Mouse (Mus musculus): ENCODE results near the gene Cdh1. TPM values are rescaled to one million over a fixed set of nuclear protein-coding genes. Genes with fewer than 3 reads are reported as not detected.

Gene Cdh1
- total and polyA plus RNA-seq, 3 experiments: 0.13 TPM; not detected in 2

DNA sequence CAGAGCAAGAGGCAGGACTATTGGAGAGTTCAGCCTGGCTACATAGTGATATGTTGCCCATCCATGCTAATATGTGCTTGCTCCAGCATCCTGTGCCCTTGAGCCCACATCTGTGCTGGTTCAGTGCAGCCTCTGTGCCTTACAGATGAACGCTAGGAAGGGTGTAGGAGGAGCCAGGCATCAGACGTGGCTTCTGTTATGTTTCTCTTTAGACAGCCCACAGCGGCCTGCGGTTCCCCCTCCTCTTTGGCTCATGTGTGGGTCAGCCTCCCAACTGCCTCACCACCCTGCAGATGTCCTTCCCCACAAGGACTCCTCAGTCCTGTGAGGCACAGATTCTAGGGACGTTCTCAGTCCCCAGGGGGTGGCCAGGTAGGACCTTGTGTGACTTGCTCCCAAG, 32.1 kb downstream of the Cdh1 start:
- DNase-seq (ENCODE audit: extremely low read depth): no peak
- Histone ChIP-seq H3K4me1 (ENCODE audit: control insufficient read depth in 1 of 2, insufficient read depth in 2 of 2) (peaks cover 0 to 9% of the 10 kb centered on the region in 2 experiments; a peak in 2 of 4 replicates), H3K4me2 (ENCODE audit: insufficient read depth, low read depth, poor library complexity, severe bottlenecking) (no peak overlapping the region), H3K9ac (ENCODE audit: insufficient read depth, low read depth) (no peak overlapping the region), H3K36me3 (replicated peaks in 1 of 2; ENCODE audit: control insufficient read depth in 1 of 2, insufficient read depth in 1 of 2, low read length in 1 of 2) (no peaks in the 10 kb centered on the region), H3K9me3 (replicated peaks; ENCODE audit: low read length) (no peaks in the 10 kb centered on the region), H3K27ac (ENCODE audit: insufficient read depth, low read depth) (no peak overlapping the region), H3K27me3 (replicated peaks) (no peaks in the 10 kb centered on the region), H3K4me3 (replicated peaks in 1 of 3; ENCODE audit: low read depth in 2 of 3, low read length in 2 of 3, poor library complexity in 1 of 3) (no peak overlapping the region), H3K79me2 (replicated peaks; ENCODE audit: control insufficient read depth, extremely low read depth, insufficient read depth, poor library complexity, severe bottlenecking) (no peaks in the 10 kb centered on the region)
- dilution Hi-C loops (cut with MboI; ENCODE audit: extremely low pct_ligation_motif_present, extremely low pct_unique_long_range_greater_than_20kb, low sequenced_read_pairs): no loop called here
- no peak for TF ChIP-seq NRF1 (IDR thresholded peaks at IDR 0.05; ENCODE audit: low read depth, low read length)
- no peak for TF ChIP-seq ETS1 (conservative IDR thresholded peaks at IDR 0.05; ENCODE audit: low read depth, low read length)
- no peak for TF ChIP-seq MAZ (IDR thresholded peaks at IDR 0.05; ENCODE audit: low read depth, low read length)
- no peak for TF ChIP-seq NELFE (IDR thresholded peaks at IDR 0.05; ENCODE audit: low read depth, low read length)
- TF ChIP-seq MAX (IDR thresholded peaks at IDR 0.05; ENCODE audit: low read length): no peak
- no peak for TF ChIP-seq MEF2A (IDR thresholded peaks at IDR 0.05; ENCODE audit: borderline replicate concordance, low read depth, low read length)
- TF ChIP-seq JUND (conservative IDR thresholded peaks at IDR 0.05; ENCODE audit: low read depth, low read length): no peak
- no peak for TF ChIP-seq JUN (IDR thresholded peaks at IDR 0.05; ENCODE audit: insufficient read depth, low read depth, low read length)
- no peak for TF ChIP-seq TCF12 (IDR thresholded peaks at IDR 0.05; ENCODE audit: low read depth, low read length)
- no peak for TF ChIP-seq USF2 (conservative IDR thresholded peaks at IDR 0.05; ENCODE audit: low read depth, low read length)
- in situ Hi-C loops (cut with MboI; ENCODE audit: low pct_ligation_motif_present, low pct_unique_long_range_greater_than_20kb, low sequenced_read_pairs): no loop called here

- Histone ChIP-seq H3K4me1 (ENCODE audit: control insufficient read depth in 1 of 2, insufficient read depth in 2 of 2) (peaks cover 0 to 14% of the 10 kb centered on the region in 2 experiments; a peak in 3 of 4 replicates), H3K27me3 (replicated peaks) (no peaks in the 10 kb centered on the region), H3K79me2 (replicated peaks; ENCODE audit: control insufficient read depth, extremely low read depth, insufficient read depth, poor library complexity, severe bottlenecking) (no peaks in the 10 kb centered on the region), H3K9ac (ENCODE audit: insufficient read depth, low read depth) (no peak overlapping the region), H3K9me3 (replicated peaks; ENCODE audit: low read length) (no peaks in the 10 kb centered on the region), H3K4me3 (replicated peaks in 1 of 3; ENCODE audit: low read depth in 2 of 3, low read length in 2 of 3, poor library complexity in 1 of 3) (no peak overlapping the region), H3K36me3 (replicated peaks in 1 of 2; ENCODE audit: control insufficient read depth in 1 of 2, insufficient read depth in 1 of 2, low read length in 1 of 2) (no peaks in the 10 kb centered on the region), H3K27ac (ENCODE audit: insufficient read depth, low read depth) (no peak overlapping the region), H3K4me2 (ENCODE audit: insufficient read depth, low read depth, poor library complexity, severe bottlenecking) (no peak overlapping the region)
- dilution Hi-C loops (cut with MboI; ENCODE audit: extremely low pct_ligation_motif_present, extremely low pct_unique_long_range_greater_than_20kb, low sequenced_read_pairs): no loop called here
- DNase-seq (ENCODE audit: extremely low read depth): no peak
- TF ChIP-seq CHD2 (IDR thresholded peaks at IDR 0.05; ENCODE audit: low read length) (no peak), JUN (IDR thresholded peaks at IDR 0.05; ENCODE audit: insufficient read depth, low read depth, low read length) (no peak), SMC3 (IDR thresholded peaks at IDR 0.05; ENCODE audit: low read depth, low read length) (no peak), MAZ (IDR thresholded peaks at IDR 0.05; ENCODE audit: low read depth, low read length) (no peak), UBTF (IDR thresholded peaks at IDR 0.05; ENCODE audit: low read depth, low read length) (no peak), CHD1 (IDR thresholded peaks at IDR 0.05; ENCODE audit: low read depth, low read length) (no peak), MXI1 (IDR thresholded peaks at IDR 0.05; ENCODE audit: low read depth, low read length) (no peak), IRF4 (IDR thresholded peaks at IDR 0.05; ENCODE audit: low read depth, low read length) (no peak), ELF1 (IDR thresholded peaks at IDR 0.05; ENCODE audit: low read depth, low read length) (no peak), USF1 (IDR thresholded peaks at IDR 0.05; ENCODE audit: low read depth, low read length) (no peak), ZKSCAN1 (IDR thresholded peaks at IDR 0.05; ENCODE audit: borderline replicate concordance, low read depth, low read length) (no peak), ZNF384 (IDR thresholded peaks at IDR 0.05; ENCODE audit: low read depth, low read length) (no peak), ZMIZ1 (IDR thresholded peaks at IDR 0.05; ENCODE audit: low read depth, low read length) (no peak), MAFK (IDR thresholded peaks at IDR 0.05; ENCODE audit: insufficient replicate concordance, low read length) (no peak), ZC3H11A (IDR thresholded peaks at IDR 0.05; ENCODE audit: low read depth, low read length) (no peak), RAD21 (IDR thresholded peaks at IDR 0.05; ENCODE audit: low read depth, low read length) (no peak)
- in situ Hi-C loops (cut with MboI; ENCODE audit: low pct_ligation_motif_present, low pct_unique_long_range_greater_than_20kb, low sequenced_read_pairs): no loop called here
Measured at GRCm38 (mm10) chr8:106637446-106637845, 34.3 kb downstream of the Cdh1 start.
